Mouse (Mus musculus) frontal cortex, adult 2 months (tissue): ENCODE data around the gene Slc47a2. TPM values are rescaled to one million over a fixed set of nuclear protein-coding genes. Genes with fewer than 3 reads are reported as not detected.
"Not testable (repeated sequence)": the region's sequence is repeated elsewhere in the genome, so short reads cannot be mapped to it uniquely, and the experiment has no call there.

Experiments
- DNase-seq, 2 experiments: peaks; one replicate each; pipeline ENCODE4 v3.0.0; 2022; ENCODE audit warnings: low spot score in 1 of 2; ENCODE audit errors: extremely low spot score in 1 of 2
- polyA plus RNA-seq: library from polyadenylated mRNA; depleted of rRNA; stranded (reverse); fragments of >200 nt; gene quantifications from 2 replicates; pipeline ENCODE4 v1.2.3, GENCODE M21; 2012

The Slc47a2 gene
- polyA plus RNA-seq, 1 experiment: 0.14 TPM

GRCm38 (mm10) chr11:61346133-61346532 is 3.5 kb upstream of the Slc47a2 start:
- no peak for DNase-seq

DNA sequence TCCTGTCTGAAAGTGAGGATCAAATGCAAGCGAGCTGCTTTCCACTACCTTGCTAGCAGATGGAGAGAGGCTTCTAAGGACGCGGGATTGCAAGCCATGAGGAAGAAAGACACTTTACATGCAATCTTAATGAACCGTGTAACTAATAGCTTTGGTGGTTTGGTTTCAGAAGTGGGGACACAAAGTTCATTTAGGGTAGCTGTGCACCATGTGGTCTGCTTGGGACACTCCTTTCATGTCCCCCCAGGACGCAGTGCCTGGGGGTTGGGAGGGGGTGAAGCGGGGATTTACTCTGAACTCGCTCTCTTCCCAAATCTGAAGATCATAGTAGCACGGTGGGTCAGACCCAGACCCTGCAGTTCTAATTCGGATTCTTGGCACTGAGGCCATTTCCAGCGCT is 689 bp downstream of the Slc47a2 start:
- DNase-seq: no peak

GRCm38 (mm10) chr11:61341233-61341632 is 1.4 kb downstream of the Slc47a2 start:
- no peak for DNase-seq

GRCm38 (mm10) chr11:61340374-61340773 is 2.3 kb downstream of the Slc47a2 start:
- no peak for DNase-seq

DNA sequence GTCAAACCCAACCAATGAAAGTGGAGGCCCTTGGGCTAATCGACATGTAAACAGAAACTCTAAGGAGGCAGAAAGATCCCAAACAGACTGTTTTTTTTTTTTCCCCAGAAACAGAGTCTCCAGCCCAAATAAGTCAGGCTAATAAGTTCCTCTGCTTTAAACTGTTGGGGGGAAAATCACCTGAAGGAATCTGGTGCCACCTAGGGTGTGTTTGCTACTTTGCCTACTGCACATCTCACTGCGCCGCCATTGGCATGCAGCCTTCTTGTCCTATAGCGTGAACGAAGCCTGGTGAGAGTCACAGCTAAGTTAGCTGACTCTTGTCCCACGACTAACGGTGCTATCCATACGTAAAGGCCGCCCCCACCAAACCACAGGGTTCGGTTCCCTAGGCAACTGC is 5.1 kb downstream of the Slc47a2 start:
- peak in 1 of 2 experiments; percentile 19 for DNase-seq

- DNase-seq: no peak
Measured at GRCm38 (mm10) chr11:61320904-61321687, 21.6 kb downstream of the Slc47a2 start.

- DNase-seq: no peak
Measured at GRCm38 (mm10) chr11:61319923-61320567, 22.6 kb downstream of the Slc47a2 start.

DNA sequence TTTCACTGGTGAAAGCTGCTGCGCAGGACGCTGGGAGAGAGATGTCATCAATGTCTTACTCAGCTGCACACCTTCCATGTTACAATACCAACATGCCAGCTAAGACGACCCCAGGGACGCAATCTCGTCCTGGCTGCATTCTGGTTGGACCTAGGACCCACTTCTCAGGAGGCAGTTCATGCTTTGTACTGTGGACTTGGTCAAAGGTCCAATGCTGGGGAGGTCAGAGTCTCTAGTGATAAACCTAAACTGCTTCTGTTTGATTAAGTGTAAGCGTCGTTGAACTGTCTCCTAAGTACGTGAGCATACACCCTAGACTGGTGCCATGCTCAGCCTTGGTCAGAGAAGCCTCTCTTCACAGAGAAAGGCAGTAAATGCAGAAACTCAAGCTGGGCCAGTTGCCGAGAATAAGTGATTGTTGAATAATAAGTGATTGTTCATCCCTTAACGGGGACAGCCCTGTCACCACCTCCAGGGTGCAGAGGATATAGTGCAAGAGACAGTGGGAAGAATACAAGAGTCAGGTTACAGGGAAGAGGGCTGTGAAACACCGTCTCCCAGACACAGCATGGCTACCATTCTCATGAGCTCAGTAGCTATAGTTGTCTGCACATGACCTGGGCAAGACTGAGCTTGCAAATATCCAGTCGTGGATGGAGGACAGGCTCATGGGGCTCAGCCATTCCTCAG is 23.3 kb downstream of the Slc47a2 start:
- DNase-seq: no peak

GRCm38 (mm10) chr11:61316864-61317263 is 25.8 kb downstream of the Slc47a2 start:
- no peak for DNase-seq

DNA sequence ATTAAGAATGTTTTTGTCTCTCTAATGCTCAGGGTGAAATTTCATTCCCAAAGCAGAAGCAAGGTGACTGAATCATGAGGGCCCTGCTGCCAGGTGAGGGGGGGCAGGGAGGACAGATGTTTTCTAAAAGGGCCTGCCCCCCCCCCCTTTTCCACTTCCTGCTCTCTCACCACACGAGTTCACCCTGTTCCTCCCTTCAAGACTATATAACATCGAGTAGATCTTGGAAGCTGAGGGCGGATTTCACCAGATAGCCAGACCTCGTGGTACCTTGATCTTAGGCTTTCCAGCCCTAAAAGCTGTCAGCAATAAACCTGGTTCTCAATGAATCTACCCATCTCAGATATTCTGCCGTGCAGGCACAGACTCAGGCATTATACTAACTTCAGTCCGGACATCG is 32.3 kb downstream of the Slc47a2 start:
- no peak for DNase-seq

GRCm38 (mm10) chr11:61309831-61310230 is 32.8 kb downstream of the Slc47a2 start:
- DNase-seq: no peak

- no peak for DNase-seq
Measured at GRCm38 (mm10) chr11:61307795-61308194, 34.9 kb downstream of the Slc47a2 start.

GRCm38 (mm10) chr11:61305377-61305776 is 37.3 kb downstream of the Slc47a2 start:
- peak in 1 of 2 experiments; percentile 69 for DNase-seq

GRCm38 (mm10) chr11:61304535-61304934 is 38.1 kb downstream of the Slc47a2 start:
- not testable (repeated sequence) for DNase-seq

- no peak for DNase-seq
Measured at GRCm38 (mm10) chr11:61300716-61301392, 41.8 kb downstream of the Slc47a2 start.

- DNase-seq: no peak
Measured at GRCm38 (mm10) chr11:61300205-61300604, 42.5 kb downstream of the Slc47a2 start.

GRCm38 (mm10) chr11:61297901-61298300 is 44.8 kb downstream of the Slc47a2 start:
- no peak for DNase-seq

- DNase-seq: no peak
Measured at GRCm38 (mm10) chr11:61297326-61297725, 45.3 kb downstream of the Slc47a2 start.

- no peak for DNase-seq
Measured at GRCm38 (mm10) chr11:61296556-61296955, 46.1 kb downstream of the Slc47a2 start.

DNA sequence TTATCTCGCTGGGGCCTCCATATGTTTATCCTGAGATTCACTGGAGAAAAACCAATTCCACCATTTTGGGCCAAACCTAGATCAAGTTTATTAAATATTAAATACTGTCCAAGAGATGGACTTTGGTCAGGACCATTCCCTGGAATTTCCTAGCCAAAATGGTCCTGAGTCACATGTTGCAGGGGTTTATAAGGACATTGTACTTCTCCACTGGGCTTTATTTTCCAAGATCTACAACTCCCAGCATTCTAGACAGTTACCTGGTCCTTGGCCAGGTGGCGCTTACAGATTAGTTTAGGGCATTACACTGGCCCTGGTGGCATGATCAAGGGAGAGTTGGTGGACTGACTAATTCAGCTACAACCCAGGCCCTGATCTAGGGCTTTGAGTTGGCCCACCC is 47.1 kb downstream of the Slc47a2 start:
- no peak for DNase-seq

DNA sequence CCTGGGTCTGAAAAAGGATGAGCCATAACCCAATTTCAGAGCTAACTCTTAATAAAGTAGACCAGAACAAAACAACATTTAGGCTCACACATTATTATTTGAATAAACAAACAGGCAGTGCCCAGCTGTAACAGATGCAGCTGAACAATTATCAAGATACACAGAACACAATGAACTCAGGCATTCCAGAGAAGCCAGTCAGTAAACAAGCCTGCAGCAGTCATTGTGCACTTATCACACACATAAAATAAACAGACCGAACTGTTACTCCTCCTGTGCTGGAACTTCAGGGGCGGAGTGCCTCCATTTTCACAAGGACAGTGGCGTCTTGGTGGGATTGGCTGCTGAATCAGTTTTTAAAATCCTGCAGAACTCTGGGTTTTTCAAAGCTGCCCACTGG is 48.2 kb downstream of the Slc47a2 start:
- no peak for DNase-seq
